Mouse (Mus musculus) layer of hippocampus, postnatal 36 days (tissue): Measurements from ENCODE around the gene Rev3l. TPM values are rescaled to one million over a fixed set of nuclear protein-coding genes. Genes with fewer than 3 reads are reported as not detected.
"Not testable (repeated sequence)": the region's sequence is repeated elsewhere in the genome, so short reads cannot be mapped to it uniquely, and the experiment has no call there.

Experiments used
- DNase-seq, 2 experiments: peaks; one replicate each; pipeline ENCODE4 v3.0.0; 2022
- total RNA-seq, 2 experiments: library from RNA; stranded (reverse); gene quantifications; 2 replicates each; pipeline ENCODE4 v1.2.3; 2021

The Rev3l gene
- total RNA-seq, 2 experiments from 2014 or later, result 37.3 to 44.2 TPM

DNA sequence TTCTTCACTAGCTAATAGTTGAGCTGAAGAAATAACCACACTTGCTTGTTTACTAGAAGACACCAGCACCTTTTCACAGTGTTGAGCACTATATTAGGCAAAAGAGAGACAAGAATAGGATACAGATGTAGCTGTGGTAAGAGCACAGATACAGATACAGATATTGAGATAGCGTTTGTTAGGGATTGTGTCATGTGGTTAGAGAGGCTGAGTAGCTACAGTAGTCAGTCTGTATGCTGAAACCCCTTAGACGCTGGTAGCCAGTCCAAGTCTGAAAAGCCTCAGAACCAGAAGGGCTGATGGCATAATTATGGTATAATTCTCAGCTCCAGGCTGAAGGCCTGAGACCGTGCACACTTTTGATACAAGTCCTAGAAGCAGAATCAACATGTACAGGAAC is 53.3 kb downstream of the Rev3l start:
- DNase-seq, result no peak

GRCm38 (mm10) chr10:39793295-39793694 is 61.4 kb downstream of the Rev3l start:
- DNase-seq, result no peak

DNA sequence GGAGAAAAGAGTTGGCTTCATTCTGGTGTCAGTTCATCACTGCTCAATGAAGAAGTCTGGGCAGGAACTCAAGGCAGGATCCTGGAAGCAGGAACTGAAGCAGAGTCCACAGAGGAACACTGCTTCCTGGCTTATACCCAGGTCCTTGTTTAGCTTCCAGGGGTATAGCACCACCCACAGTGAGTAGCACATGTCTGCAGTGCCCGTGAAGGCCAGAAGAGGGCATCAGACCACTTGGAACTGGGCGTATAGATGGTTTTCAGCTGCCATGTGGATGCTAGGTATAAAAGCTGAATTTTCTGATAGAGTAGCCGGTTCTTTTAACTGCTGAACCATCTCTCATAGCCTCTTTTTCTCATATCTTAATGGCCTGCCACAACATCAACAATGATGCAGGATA is 79.6 kb downstream of the Rev3l start:
- no peak for DNase-seq

DNA sequence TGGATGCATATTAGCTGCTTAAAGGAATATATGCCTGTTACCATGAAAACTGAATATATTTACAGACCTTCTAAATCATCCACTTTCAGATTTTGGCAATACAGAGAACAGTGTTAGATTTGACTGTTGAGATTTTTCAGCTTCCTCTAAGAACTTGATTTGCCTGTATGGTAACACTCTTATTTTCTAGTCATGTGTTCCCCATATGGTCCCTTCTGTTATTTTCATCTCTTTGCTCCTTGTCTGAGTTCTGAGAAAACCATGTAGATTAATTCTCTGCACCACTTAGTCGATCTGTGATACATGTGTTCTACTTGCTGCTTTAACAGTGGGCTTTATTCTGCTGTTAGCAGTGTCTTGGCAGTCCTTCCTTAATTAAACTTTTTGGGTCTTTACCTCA is 110.7 kb downstream of the Rev3l start:
- DNase-seq, result no peak

GRCm38 (mm10) chr10:39865509-39865908 is 133.6 kb downstream of the Rev3l start:
- DNase-seq, result no peak

DNA sequence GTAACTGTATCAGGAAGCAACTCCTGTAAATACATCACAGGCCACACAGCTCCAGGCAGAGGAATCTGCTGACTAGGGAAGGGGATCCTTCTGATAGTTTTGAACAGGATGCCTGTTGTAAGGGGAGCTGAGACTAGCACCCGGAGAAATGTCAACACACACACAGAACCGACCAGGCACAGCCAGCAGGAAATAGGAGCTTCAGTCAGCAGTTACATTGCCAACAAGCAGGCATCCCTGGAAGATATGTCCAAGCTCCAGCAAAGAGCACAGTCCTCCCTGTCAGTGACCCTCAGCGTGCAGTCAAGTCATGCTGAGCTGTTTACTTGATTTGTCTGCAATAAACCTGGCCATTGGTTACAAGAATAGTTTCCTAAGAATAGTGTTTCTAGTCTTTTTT is 156.7 kb downstream of the Rev3l start:
- DNase-seq, result no peak

GRCm38 (mm10) chr10:39893702-39894697 is 162.1 kb downstream of the Rev3l start:
- no peak for DNase-seq

- no peak for DNase-seq
These were observed 164.6 kb downstream of the Rev3l start for GRCm38 (mm10) chr10:39896503-39896902.

DNA sequence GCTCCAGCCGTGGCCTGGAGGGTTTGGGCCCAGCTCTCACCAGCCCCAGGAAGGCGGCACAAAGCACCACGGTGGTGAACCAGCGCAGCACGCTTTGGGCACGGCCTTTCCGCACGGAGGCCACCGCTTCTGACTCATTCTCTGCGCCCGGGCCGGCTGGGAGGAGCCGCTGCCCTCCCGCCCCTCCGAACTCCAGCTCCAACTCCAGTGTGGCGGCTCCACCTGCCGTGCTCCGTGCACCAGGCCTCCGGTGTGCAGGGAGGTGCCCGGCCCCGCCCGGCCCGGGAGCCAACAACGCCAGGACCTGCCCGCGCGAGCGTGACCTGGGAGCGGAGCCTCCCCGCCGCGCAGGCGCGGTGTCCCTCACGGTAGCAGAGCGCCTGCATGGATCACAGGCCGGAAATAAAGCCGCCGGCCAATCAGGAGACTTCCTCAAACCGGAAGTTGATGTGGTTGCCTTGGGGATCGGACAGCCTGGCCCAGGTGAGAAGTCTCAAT is 167.0 kb downstream of the Rev3l start, which contains the start of gene Mfsd4b4:
TSS of gene Mfsd4b4 (minus strand) at position 365 of the 498 bp plus-strand sequence.
- peak; percentile 82 to 84 for DNase-seq

- DNase-seq, result no peak
These were observed 172.3 kb downstream of the Rev3l start for GRCm38 (mm10) chr10:39904191-39904590.

- DNase-seq, result no peak
These were observed 175.1 kb downstream of the Rev3l start for GRCm38 (mm10) chr10:39906799-39907658.

GRCm38 (mm10) chr10:39908768-39909441 is 177.0 kb downstream of the Rev3l start:
- DNase-seq, result no peak

- DNase-seq, result no peak
These were observed 180.7 kb downstream of the Rev3l start for GRCm38 (mm10) chr10:39912616-39913015.

- DNase-seq, result not testable (repeated sequence)
These were observed 192.6 kb downstream of the Rev3l start for GRCm38 (mm10) chr10:39924556-39924955.

Other genes with a start within 250 kb of the Rev3l start
- gene Traf3ip2, start 119.2 kb upstream of the Rev3l start, total RNA-seq, result 1 to 10 TPM; 2.1 to 2.5 TPM
- 1 to 10 TPM; 7.6 to 8.9 TPM for gene Mfsd4b4, start 167.1 kb downstream of the Rev3l start, total RNA-seq
- gene Mfsd4b2, start 194.8 kb downstream of the Rev3l start, total RNA-seq, result under 1 TPM; 0.45 to 0.56 TPM
- not detected for gene Mfsd4b3, start 228.0 kb downstream of the Rev3l start, total RNA-seq